In the genomic region with DNA sequence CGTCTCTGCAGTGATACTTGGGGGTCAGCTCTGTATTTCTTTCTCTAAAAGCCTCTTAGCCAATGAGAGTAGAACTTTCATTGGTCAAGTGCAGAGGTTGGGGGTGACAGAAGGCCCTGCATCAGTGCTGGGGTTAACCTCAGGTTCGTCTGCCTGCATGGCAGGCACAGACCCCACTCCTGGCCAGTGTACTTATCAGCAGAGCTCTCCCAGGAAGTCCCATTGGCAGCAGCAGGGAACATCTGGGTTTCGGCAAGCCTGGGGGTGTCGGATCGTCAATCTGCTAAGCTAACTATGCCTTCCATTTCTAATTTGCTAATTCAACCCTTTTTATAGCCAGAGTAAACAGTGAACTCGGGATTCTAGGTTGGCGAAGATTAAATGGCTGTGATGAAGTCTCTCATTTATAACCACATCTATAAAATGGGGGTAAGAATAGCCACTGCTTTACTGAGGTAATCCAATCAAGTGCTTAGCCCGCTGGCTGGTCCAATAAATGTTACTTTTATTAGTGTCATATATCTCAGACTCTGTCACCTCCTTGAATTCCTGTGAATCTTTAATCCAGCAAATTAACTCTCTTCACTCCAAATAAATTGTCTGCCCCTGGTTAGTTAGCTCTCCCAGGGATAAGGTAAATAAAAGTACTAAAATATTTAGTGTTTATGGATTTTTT, we compare ENCODE assay signal across 15 mouse cellular contexts.
"Had no signal": no experiment of that assay in that cellular context is flagged by ENCODE, and none has a peak within 500 bp of the region (broad histone marks: within the 10 kb centered on the region; RNA-seq: fewer than 3 reads in every experiment).

No protein-coding gene starts in this region.

- H3K9ac ChIP-seq: liver, embryonic 15.5 days; lung, embryonic 15.5 days; midbrain, embryonic 12.5 days had no signal

- H3K9me3 ChIP-seq: limb, embryonic 10.5 days; liver, embryonic 15.5 days; lung, embryonic 15.5 days; midbrain, embryonic 12.5 days had no signal

- H3K4me1 ChIP-seq: liver, embryonic 15.5 days; lung, embryonic 15.5 days; midbrain, embryonic 12.5 days had no signal

- ATAC-seq: inflammation-experienced regulatory T-cells, adult 6 months had no signal

- H3K36me3 ChIP-seq: liver, embryonic 15.5 days had no signal

- H3K27me3 ChIP-seq: liver, embryonic 15.5 days; lung, embryonic 15.5 days; midbrain, embryonic 12.5 days had no signal

- H3K27ac ChIP-seq: left cerebral cortex, adult 2 months; limb, embryonic 10.5 days; liver, embryonic 15.5 days; lung, embryonic 15.5 days; macrophage; midbrain, embryonic 12.5 days had no signal

- DNase-seq: kidney, adult 9 months; kidney, postnatal 25 days; lung, postnatal 14 days; right cerebral cortex, adult 18-20 months; right cerebral cortex, postnatal 25 days; thymus, postnatal 36 days had no signal

- H3K4me2 ChIP-seq: liver, embryonic 11.5 days; liver, embryonic 15.5 days; lung, embryonic 15.5 days; midbrain, embryonic 12.5 days had no signal

- H3K4me3 ChIP-seq: left cerebral cortex, adult 2 months; limb, embryonic 10.5 days; liver, embryonic 15.5 days; lung, embryonic 15.5 days; megakaryocyte, embryonic 14.5 days; midbrain, embryonic 12.5 days had no signal
